Mouse (Mus musculus): Measurements from ENCODE around the gene Pus3.

DNA sequence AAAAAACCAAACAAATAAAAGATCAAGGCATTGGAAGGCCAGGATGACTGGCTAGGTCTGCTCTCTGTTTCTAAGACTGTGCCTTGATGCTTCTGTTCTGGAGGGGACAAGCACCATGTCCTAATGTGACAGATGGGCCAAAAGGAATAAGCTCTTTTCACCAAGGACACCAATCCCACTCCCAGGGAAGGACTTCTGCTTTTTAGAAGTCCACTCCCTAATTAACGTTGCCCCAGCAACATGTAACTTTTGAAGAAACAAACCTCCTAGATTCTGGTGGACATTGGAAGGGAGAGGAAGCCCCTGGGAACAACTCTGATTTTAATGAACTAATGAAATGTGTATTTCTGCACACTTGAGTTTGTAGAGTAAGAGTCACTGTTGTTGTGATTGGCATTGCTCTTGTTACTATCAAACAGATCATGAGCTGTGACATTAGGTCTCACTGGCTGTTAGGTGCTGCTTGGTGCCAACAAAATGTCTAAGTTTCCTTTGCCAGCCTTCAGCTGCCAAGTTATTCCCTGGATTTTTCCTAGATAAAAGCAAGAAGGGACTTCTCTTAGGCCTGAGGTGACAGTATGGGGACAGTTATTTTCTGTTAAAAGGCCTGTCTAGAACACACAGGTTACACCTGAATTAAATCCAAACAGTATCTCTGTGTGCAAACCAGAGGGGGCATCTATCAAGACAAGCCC, 35.4 kb upstream of the Pus3 start:
- TF ChIP-seq CTCF (IDR thresholded peaks at IDR 0.05; ENCODE audit: low read depth) (no peak), EP300 (IDR thresholded peaks at IDR 0.05; ENCODE audit: low read depth) (no peak)
